Mouse (Mus musculus) macrophage (primary cell): ENCODE results near the gene Fam117a. TPM values are rescaled to one million over a fixed set of nuclear protein-coding genes. Genes with fewer than 3 reads are reported as not detected.

ENCODE experiments used
- H3K27ac ChIP-seq: fragments of 350-480 bp; formaldehyde crosslinking; 2 replicates; pipeline ENCODE4 v1.9.0; 2021
- H3K36me3 ChIP-seq: fragments of 350-480 bp; formaldehyde crosslinking; 2 replicates; pipeline ENCODE4 v1.9.0; 2021; ENCODE audit errors: inconsistent target
- H3K4me3 ChIP-seq: fragments of 350-480 bp; formaldehyde crosslinking; 2 replicates; pipeline ENCODE4 v1.9.0; 2021; ENCODE audit errors: inconsistent target
- H3K79me2 ChIP-seq: fragments of 350-480 bp; formaldehyde crosslinking; 2 replicates; pipeline ENCODE4 v1.9.0; 2021; ENCODE audit errors: inconsistent target
- WGBS: methylation state at CpG from one replicate; pipeline ENCODE4 v1.1.7; 2026; ENCODE audit warnings: inconsistent platforms; ENCODE audit not compliant: missing documents; 5-methylcytosine and 5-hydroxymethylcytosine counted together
- polyA plus RNA-seq: library from polyadenylated mRNA; stranded (reverse); fragments of 250-400 nt; gene quantifications from 3 replicates; pipeline ENCODE4 v1.2.4, GENCODE M21; 2018; ENCODE audit warnings: inconsistent platforms

Gene Fam117a
- polyA plus RNA-seq, 1 experiment from 2014 or later = 3.5 TPM

- Histone ChIP-seq H3K36me3 (no peaks in the 10 kb centered on the region), H3K79me2 (no peaks in the 10 kb centered on the region), H3K27ac (no peak overlapping the region), H3K4me3 (no peak overlapping the region)
- WGBS = 71% methylated on average over 1 of the region's 3 CpGs
Measured at GRCm38 (mm10) chr11:95358263-95358662, 21.4 kb downstream of the Fam117a start.

- H3K27ac ChIP-seq = no peak overlapping the region
- no peak overlapping the region for H3K4me3 ChIP-seq
- H3K36me3 ChIP-seq = no peaks in the 10 kb centered on the region
- 75% methylated on average over 5 of the region's 5 CpGs for WGBS
- no peaks in the 10 kb centered on the region for H3K79me2 ChIP-seq
Measured at GRCm38 (mm10) chr11:95364388-95364787, 27.6 kb downstream of the Fam117a start.

- Histone ChIP-seq H3K4me3 (no peak overlapping the region), H3K79me2 (no peaks in the 10 kb centered on the region), H3K36me3 (no peaks in the 10 kb centered on the region), H3K27ac (no peak overlapping the region)
- WGBS = 86% methylated on average over 10 of the region's 10 CpGs
Measured at GRCm38 (mm10) chr11:95365596-95365995, 28.8 kb downstream of the Fam117a start.

DNA sequence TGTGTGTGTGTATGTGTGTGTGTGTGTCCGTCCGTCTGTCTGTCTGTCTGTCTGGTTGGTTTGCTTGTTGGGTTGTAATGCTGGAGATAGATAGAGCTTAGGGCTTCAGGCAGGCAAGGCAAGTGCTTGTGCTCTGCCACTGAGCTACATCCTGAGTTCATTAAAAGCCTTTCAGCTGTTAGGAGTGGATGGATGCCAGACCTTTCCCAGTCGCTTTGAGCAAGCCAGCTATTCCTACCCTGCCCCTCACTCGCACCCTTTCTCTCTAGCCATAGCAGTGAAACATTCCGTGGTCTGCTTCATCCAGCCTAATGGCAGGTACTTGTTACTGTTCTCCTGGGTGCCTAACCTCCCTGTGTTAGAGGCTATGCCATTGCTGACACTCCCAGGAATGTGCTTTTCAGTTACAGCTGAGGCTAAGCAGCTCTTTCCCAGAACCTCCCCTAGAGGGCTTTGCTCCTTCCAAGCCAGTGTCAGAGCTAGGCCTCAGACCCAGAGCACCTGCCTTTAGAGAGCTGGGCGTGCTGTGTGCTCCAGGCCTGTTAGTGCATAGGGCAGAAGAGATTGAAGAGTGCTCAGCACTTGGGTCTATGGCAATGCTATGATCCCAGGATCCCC lies 29.6 kb downstream of the Fam117a start:
- Histone ChIP-seq H3K79me2 (no peaks in the 10 kb centered on the region), H3K4me3 (no peak overlapping the region), H3K36me3 (no peaks in the 10 kb centered on the region), H3K27ac (no peak overlapping the region)
- 97% methylated on average over 6 of the region's 6 CpGs for WGBS

DNA sequence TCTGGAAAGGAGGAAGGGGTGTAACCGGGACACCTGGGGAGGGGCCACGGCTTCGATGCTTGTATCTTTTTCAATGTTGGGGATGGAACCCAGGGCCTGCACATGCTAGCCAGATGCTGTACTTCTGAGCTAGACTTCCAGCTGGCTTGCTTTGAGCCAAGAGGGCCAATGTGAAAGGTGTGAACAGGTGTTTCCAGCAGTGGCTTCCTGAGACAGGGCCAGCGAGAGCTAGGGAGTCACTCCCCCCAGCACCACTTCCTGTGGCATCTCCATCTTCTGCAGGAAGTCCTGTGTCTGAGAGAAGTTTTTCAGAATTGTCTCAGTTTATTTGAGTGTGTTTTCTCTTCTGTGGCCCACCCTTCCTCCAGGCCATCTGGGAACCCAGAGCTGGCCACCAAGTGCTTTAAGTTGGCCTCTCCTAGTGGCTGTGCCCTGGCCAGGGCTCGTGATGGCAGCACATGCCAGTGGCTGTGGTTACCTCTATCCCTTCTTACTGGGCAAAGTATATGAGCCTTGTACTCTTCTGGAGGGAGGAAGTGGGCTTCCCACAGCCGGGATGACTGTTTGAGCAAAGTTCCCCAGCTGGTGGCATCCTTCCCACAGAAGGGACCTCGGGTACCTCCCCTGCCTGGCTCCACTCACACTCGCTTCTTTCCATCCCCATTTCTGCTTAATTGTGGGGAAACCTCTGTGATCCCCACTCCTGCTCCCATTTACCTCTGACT lies 30.4 kb downstream of the Fam117a start:
- Histone ChIP-seq H3K36me3 (no peaks in the 10 kb centered on the region), H3K27ac (no peak overlapping the region), H3K79me2 (no peaks in the 10 kb centered on the region), H3K4me3 (no peak overlapping the region)
- WGBS = 23% methylated on average over 8 of the region's 8 CpGs

- H3K4me3 ChIP-seq = no peak overlapping the region
- peaks cover 8% of the 10 kb centered on the region; the same call in 1 of the 2 replicates for H3K36me3 ChIP-seq
- WGBS = 97% methylated on average over 7 of the region's 8 CpGs
- H3K27ac ChIP-seq = no peak overlapping the region
- no peaks in the 10 kb centered on the region for H3K79me2 ChIP-seq
Measured at GRCm38 (mm10) chr11:95368231-95368823, 31.5 kb downstream of the Fam117a start.

GRCm38 (mm10) chr11:95368871-95369270 lies 32.1 kb downstream of the Fam117a start:
- Histone ChIP-seq H3K79me2 (no peaks in the 10 kb centered on the region), H3K27ac (no peak overlapping the region), H3K36me3 (peaks cover 10% of the 10 kb centered on the region; the same call in 1 of the 2 replicates), H3K4me3 (no peak overlapping the region)
- WGBS = 100% methylated on average over 4 of the region's 4 CpGs

GRCm38 (mm10) chr11:95369964-95370890 lies 33.4 kb downstream of the Fam117a start:
- 75% methylated on average over 13 of the region's 15 CpGs for WGBS
- H3K36me3 ChIP-seq = peaks cover 10% of the 10 kb centered on the region; the same call in 1 of the 2 replicates
- H3K79me2 ChIP-seq = no peaks in the 10 kb centered on the region
- H3K27ac ChIP-seq = no peak overlapping the region
- H3K4me3 ChIP-seq = no peak overlapping the region

- WGBS = 99% methylated on average over 6 of the region's 7 CpGs
- H3K4me3 ChIP-seq = no peak overlapping the region
Measured at GRCm38 (mm10) chr11:95371182-95371581, 34.4 kb downstream of the Fam117a start.

DNA sequence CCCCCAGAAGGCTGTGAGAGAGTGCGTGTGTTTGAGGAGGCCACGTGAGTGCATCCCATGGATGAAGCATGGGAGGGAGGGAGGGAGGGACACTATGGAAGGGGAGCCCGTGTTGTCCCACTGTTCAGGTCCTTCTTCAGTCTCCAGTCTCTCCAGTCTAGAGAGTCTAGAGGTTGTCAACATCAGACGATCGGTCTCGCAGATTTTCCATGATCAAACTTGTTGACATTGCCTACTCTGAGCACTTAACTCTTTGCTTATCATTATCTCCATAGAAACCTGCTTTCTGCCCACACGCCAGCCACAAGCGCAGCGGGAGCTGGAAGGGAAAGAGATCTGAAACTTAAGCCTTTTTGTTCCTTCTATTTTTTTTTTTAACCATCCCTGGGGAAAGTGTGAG lies 42.1 kb downstream of the Fam117a start:
- H3K4me3 ChIP-seq = no peak overlapping the region
- no peak overlapping the region for H3K27ac ChIP-seq
- WGBS = 96% methylated on average over 9 of the region's 9 CpGs
- no peaks in the 10 kb centered on the region for H3K79me2 ChIP-seq
- 0 out of 2 replicates have a peak, but pooled peaks cover 17% of the 10 kb centered on the region for H3K36me3 ChIP-seq

More at GRCm38 (mm10) chr11:95371182-95371581, 34.4 kb downstream of the Fam117a start:
- H3K36me3 ChIP-seq = peaks cover 19% of the 10 kb centered on the region; the same call in 1 of the 2 replicates
- no peak overlapping the region for H3K27ac ChIP-seq
- no peaks in the 10 kb centered on the region for H3K79me2 ChIP-seq

DNA sequence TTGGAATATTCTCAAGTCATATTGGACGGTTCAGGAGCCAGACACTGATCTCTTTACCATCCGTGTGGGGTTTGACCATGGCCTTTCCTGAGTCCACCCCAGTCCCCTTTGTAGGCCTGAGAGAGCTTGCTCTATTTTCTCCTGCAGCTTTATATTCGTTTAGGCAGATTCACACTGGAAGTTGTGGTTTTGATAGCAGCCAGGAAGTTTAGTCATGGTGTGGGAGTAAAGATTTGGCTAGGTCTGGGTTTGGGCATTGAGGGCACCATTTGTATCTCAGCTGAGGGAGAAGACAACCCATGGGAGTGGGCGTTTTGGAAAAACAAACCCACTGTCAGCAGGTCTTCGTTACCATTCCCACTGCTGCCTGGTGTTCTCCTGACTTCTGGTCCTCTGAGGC lies 42.7 kb downstream of the Fam117a start:
- Histone ChIP-seq H3K27ac (no peak overlapping the region), H3K79me2 (no peaks in the 10 kb centered on the region), H3K4me3 (no peak overlapping the region), H3K36me3 (0 out of 2 replicates have a peak, but pooled peaks cover 17% of the 10 kb centered on the region)
- WGBS = 63% methylated on average over 5 of the region's 5 CpGs

GRCm38 (mm10) chr11:95380711-95381110 lies 43.9 kb downstream of the Fam117a start:
- Histone ChIP-seq H3K27ac (no peak overlapping the region), H3K79me2 (peaks cover 10% of the 10 kb centered on the region), H3K4me3 (no peak overlapping the region), H3K36me3 (0 out of 2 replicates have a peak, but pooled peaks cover 13% of the 10 kb centered on the region)
- WGBS = 95% methylated on average over 7 of the region's 7 CpGs

GRCm38 (mm10) chr11:95381146-95381545 lies 44.3 kb downstream of the Fam117a start:
- Histone ChIP-seq H3K4me3 (no peak overlapping the region), H3K36me3 (0 out of 2 replicates have a peak, but pooled peaks cover 8% of the 10 kb centered on the region), H3K79me2 (peaks cover 14% of the 10 kb centered on the region), H3K27ac (no peak overlapping the region)
- WGBS = 100% methylated on average over 1 of the region's 1 CpGs

- Histone ChIP-seq H3K36me3 (peaks cover 21% of the 10 kb centered on the region; the same call in 1 of the 2 replicates), H3K79me2 (peaks cover 25% of the 10 kb centered on the region), H3K27ac (no peak overlapping the region), H3K4me3 (no peak overlapping the region)
- WGBS = 87% methylated on average over 4 of the region's 5 CpGs
Measured at GRCm38 (mm10) chr11:95383331-95383986, 46.6 kb downstream of the Fam117a start.
